Mouse (Mus musculus): ENCODE results near the gene Tgfbr3.

Tgfbr3 gene

DNA sequence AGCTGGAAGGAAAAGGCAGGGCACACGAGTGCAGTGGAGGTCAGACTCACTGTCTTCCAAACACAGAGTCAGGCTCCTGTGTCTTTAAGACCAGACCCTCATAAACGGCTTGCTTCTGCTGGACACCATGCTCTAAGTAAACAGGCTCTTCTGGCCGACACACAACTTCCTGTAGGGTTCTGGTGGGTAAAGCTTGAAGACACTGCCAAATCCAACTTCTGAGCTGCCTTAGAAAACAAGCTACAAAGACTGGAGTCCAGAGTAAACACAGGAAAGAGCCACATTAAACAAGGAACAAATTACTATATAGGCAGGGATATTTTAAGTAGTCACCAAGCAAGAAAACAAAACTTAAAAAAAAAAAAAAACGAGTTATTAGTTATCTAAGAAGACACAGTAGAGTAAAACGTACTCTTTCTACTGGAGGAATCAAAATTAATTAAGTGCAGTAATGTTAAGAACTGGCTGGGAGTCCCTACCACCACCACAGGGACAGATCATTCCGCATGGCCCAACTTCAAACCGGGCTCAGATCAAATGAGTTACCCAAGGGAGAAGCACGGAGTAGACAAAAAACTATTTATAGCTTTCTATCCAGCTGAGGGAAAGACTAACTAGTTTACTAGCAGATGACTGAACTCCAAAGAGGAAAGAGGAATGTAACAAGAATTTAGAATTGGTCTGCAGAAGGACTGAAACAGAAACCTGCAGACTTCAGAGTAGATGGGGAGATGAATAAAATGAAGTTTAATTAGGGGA, 86.4 kb downstream of the Tgfbr3 start:
- DNase-seq: no peak

DNA sequence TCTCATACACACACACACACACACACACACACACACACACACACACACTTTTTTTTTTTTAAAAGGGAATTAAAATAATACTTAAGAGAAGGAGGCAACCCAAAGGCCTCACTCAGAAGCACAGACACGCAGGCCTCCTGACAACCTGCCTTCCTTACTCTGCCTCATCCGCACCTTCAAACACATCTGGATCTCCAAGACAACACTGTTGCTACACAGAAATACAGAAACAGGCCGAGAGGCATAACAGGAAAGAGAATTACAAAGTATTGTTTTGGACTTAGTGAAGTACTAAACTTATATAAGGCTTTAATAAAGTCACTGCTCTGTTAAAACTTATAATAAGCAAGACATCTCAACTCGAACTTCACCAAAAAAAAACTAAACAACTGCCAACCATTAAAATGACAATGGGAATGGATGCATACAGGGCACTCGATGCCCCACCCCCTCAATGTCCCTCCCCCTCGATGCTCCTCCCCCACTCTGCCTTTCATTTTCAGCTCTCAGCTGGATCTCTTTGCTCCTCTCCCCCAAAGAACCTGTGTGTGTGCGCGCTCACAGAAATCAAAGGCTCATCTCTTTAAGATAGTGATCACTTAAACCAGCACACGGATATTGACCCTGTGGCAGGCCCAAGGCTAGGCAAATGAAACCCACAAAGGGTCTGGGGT, 87.8 kb downstream of the Tgfbr3 start:
- DNase-seq: no peak

DNA sequence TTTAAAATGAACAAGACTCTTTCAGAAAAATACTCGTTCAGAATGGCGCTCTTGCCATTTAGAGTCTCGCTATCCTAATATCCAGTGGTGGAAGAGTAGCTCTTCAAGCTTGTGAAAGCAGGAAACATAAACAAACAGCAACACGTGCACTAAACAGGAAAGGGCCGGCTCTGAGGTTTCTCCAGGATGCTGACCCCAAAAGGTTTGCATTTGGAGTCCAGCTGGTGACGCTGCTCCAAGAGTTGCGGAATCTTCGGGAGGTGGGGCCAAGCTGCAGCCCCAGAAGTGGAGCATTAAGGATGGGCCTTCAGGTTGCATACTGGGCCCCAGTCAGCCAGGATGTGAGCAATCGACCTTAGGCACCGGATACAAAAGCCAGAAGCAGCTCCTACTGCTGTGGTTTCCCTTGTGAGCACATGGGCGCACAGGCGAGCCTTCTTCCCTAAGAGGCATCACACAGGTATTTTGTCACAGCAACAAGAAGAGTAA, 88.5 kb downstream of the Tgfbr3 start:
- DNase-seq: peak in 1 of 2 experiments; percentile 23

DNA sequence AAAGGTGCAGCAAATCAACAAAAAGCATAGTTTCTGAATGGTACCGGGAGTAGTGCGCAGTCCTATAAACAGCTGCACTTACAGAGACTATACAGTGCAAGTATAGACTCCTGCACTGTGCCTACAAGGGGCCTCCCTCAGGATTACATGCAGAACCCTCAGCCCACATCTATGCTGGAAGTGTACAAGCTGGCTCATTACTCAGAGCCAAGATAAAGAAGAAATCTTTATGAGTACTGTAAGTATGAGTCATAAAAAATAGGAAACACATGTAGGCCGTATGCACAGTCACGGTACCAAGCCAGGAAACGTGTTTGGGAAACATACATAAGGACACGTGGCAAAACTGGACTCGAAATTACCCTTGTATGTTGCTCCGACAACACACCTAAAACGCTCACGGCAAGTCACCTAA, 89.2 kb downstream of the Tgfbr3 start:
- no peak for DNase-seq

DNA sequence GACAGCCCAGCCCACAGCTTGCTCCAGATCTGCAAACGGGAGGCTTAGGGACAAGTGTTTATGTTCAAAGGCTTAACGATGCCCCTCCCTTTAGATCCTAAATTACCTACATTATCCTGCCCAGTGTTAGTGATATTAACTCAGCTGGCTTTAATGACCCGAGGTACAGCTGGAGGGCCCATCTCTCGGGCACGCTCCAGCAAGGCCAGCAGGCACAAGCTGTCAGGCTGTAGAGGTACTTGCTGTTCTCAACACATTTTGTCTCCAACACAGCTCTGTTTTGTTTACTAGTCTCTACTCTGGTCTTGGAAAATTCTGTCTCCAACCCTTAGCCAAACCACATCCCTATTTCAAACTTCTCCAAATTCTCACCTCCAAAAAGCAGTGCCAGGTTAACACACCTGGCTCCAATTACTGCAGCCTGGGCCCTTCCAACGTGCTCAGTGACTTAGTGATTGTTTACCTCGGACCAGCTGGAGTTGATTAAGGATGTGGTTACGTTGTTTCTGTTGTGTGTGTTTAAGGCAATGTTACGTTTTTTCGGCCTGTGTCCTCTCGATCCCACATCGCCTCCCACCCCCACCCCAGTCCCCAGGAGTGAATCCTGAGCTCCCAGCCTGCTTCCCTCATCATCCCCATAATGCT, 93.6 kb downstream of the Tgfbr3 start:
- DNase-seq: no peak

DNA sequence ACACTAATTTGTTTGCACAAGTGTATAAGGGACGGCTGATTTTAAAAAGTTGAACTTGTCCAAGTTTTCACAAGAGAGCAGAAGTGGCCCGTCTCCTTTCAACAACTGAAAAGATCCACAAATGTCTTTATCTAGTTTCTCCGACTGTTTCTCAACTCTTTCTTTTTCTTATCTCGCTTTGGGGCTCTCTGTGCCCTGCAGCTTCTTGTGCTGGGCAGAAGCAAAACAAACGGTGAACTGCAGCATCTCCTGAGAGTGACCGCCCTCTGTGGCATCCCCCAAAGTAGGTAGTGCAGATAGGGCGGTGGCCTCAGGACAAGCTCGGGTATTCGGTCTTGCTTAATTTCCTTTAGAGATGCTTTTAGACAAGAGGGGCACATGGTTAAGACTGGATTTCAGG, 96.3 kb downstream of the Tgfbr3 start:
- DNase-seq: no peak

DNA sequence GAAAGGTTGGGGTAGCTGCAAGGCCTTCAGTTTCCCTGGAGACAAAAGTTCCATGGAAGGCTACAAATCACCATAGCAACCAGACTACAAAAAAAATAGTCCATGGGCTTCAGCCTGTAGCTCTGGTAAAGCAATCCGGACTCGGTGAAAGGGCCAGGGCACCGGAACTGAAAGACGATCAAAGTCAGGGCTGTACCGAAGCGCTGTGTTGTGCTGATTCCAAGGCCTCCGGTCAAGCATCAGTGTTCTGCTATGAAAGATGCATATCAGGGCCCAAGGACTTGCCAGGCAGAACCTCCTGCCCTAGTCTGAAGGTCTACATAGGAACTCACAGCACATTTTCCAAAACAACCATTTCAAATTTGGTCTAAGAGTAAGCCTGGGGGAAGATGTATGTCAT, 97.1 kb downstream of the Tgfbr3 start:
- DNase-seq: no peak

DNA sequence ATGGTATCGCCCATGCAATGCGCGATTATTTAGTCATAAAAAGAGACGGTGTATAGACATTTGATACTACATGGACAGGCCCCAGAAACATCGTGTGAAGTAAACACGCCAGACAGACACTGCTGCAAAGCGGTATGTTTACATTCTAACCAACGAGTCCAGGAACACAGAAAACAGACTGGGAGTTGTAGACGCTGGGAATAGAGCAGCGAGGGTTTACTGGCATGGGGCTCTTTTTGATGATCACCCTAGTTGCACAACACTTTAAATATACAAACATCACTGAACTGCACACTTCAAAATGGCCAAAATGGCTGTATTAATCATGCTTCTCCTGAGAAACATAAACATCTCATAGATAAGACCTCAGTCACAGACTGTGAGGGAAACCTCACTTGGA, 100.9 kb downstream of the Tgfbr3 start:
- DNase-seq: no peak

DNA sequence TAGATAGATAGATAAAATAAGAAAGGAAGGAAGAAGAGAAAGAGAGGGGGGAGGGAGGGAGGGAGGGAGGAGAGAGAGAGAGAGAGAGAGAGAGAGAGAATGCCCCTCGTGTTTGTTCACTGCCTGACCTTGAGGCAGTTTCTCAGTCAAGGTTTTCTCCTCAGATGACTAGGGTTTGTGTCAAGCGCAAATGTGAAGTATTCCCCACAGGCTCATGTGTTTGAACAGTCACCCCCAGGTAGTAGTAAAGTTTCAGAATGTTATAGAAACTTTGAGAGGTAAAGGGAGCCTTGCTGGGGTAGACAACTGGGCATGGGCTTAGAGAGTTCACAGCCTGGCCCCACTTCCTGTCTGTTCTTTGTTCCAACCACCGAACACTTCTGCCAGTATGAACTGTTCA, 103.2 kb downstream of the Tgfbr3 start:
- no peak for DNase-seq

DNA sequence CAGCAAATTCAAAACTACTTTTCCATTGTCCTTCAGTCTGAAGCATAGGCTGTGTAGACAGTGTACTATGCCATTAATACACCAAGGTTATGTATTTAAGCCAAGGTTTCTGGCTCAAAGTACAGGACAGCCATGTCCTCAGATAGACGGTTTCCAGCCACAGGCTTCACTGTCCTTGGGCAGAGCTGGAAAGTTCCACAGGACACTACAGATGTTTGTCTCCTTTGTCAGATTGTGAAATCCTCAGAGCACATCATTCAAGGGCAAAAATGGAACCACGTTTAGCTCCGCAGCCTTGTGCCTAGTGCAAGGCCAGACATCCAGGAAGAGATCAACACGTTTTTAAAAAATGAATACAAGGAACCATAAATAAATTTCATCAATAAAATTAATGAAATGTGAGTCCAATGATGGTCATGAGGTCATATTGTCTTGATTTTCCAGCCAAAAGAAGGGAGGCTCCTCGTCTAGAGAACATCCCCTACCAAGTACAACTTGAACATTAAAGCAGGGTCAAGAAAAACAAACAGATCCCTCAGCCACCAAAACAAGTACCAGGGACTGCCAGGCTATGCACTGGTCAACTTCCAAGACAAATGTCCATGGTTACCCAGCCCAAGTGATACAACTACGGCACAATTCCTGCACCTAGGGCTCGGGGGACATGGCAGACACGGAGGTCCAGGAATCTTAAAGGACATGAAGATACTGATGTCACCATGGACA, 105.1 kb downstream of the Tgfbr3 start:
- no peak for DNase-seq

DNA sequence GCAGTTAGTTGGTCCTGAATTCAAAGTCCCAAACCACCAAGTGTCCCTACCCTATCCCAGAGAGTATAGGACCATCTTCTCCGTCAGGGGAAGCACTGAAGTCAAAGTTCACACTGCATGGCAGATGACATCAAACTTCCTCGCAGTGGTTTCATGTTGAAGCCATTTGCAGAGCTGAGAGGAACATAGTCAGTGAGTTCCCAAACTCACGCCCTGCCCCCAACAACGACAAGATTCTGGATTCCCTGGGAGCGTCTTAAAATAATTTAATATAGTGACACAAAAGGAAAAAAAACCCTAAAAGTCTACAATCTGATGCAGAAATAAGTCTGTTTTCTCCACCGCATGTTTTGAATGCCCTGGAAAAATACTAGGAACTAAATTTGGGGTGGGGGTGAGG, 105.9 kb downstream of the Tgfbr3 start:
- DNase-seq: no peak

DNA sequence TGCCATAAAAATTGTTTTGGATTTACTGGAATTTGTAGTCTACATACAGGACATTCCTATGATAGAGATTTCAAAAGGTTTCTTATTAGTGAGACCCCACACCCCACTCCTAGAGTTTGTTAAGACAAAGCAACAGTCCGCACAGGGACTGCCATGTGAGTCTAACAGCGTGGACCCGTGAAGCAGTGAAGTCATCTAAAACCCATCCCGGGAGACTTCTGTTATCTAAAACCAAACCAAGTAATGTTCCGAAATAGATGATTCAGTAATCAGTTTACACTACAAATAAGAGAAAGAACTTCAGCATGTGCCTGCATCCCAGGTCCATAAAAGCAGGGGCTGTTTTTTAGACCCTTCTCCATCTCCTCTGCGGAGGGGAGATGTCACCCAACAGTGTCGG, 106.7 kb downstream of the Tgfbr3 start:
- DNase-seq: no peak

DNA sequence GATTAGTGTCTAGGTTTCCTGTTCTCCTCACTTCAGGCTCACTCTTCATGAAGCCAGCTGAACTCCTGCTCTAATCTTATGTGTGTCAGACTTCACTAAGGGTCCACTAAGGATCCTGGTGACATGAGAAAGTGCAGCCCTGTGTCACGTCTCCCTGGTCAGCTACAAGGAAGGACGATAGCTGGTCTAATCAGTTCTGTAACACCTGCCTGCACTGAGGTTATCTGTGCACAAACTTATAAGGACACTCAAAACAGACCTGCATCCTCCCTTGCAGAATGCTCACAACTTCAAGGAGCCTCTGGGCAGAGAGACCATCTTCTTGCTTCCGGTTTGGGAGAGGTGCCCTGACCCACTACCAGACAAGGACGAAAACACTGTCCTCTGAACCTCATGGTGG, 107.6 kb downstream of the Tgfbr3 start:
- DNase-seq: no peak

DNA sequence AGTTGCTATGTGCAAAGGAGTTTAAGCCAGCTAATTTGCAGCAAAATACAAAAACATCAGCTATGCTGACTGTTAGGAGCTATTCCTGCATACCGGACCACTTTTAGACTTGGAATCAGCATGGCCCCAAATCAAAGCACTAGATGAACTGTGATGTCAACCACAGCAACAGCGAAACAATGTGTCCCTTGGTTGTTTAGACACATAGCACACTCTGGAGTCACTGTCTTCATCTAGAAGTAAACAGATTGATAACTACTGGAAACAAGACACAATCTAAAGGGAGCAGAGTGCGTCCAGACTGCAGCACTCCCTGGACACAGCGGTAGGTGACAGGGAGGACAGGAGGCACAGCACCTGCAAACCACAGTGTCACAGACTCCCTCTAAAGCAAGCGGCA, 110.2 kb downstream of the Tgfbr3 start:
- no peak for DNase-seq

DNA sequence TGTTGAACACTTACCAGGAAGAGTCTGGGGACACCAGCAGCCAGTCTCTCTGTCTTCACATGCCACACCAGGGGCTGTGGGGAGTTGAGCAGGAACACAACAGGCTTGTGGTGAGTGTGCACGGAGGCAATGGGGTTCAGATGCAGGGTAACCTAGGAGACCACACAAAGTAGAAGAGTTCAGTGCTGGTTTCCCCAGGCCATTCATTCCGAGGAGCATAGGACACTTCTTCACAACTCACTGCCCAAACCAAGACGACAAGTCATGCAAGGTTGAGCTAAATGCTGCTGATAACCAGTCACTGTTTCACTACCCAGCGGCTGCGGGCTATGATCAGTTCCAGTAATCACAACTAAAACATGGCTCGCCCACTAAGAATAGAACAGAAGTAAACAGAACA, 111.6 kb downstream of the Tgfbr3 start:
- peak in 1 of 2 experiments; percentile 19 for DNase-seq

DNA sequence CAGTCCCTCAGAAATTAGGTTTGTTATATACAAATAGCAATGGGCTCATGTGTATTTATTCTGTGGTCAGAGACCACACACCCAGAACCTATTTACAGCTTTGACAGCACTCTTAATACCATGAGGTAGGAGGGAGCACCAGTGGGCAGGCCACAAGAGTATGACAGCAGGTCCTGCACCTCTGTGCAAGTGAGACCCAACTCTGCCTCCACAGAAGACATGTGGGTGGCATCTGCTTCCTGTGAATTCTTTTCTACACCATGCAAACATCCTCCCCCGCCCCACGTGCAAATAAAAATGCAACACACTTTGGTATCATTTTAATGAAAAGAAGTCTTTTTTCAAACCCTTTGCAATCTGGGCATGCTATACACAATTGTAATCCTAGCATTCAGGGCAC, 112.2 kb downstream of the Tgfbr3 start:
- DNase-seq: peak in 1 of 2 experiments; percentile 37

DNA sequence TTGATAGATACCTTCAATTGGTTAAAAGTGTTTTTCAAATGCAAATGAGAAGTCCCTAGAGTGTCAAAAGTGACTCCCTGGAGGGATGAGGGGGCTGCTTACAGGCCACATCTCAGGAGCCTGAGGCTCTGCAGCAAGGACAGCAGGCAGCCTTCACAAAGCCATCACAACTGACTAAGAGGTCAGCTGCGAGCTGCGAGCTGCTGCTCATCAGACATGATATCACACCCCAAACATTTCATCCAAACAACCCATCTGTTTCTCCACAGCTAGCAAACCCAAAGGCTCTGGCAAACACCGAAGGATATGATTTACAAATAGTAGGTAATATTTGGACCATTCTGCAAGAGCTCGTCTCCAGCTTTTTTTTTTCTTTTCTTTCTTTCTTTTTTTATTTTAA, 112.6 kb downstream of the Tgfbr3 start:
- no peak for DNase-seq

DNA sequence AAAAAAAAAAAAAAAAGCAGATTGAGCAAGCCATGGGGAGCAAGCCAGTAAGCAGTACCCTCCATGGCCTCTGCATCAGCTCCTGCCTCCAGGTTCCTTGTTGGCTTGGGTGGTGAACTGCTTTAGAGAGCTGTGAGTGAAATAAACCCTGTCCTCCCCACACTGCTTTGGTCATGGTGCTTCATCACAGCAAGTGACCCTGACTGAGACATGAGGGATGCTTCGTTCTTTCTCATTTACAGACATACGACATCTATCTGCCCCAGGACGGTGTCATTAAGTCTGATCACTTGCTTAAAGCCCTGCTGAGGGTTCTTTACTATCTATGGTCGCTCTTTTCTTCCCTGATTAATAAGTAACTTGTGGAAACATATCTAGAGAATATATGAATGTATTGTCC, 113.2 kb downstream of the Tgfbr3 start:
- DNase-seq: no peak

DNA sequence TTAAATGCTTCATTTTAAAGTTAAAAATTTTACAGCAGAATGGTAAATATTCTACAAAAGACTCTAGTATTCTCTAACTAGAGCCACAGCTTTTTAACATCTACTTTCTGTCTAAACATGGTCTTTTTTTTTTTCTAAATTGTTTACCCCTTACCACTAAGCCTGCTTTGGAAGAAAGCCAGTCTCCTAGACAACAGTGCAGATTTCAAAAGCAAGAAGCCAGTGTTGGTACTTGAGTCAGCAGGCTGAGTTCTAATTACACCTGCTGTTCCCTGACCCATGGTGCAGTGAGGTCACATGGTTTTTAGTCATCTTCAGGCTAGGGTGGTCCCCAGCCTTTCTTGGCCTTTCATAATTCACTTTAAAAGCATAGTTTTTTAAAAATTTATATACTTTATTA, 115.2 kb downstream of the Tgfbr3 start:
- no peak for DNase-seq

DNA sequence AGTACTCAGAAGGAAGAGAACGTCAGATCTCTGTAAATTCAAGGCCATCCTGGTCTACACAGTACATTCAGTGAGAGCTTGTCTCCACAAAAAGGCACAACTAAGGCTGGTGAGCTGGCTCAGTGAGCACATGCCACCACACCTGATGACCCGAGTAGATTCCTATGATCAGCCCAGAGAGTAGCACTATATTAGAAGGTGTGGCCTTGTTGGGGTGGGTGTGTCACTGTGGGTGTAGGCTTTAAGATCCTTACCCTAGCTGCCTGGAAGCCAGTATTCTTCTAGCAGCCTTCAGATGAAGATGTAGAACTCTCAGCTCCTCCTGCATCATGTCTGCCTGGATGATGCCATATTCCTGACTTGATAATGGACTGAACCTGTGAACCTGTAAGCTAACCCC, 115.9 kb downstream of the Tgfbr3 start:
- no peak for DNase-seq

DNA sequence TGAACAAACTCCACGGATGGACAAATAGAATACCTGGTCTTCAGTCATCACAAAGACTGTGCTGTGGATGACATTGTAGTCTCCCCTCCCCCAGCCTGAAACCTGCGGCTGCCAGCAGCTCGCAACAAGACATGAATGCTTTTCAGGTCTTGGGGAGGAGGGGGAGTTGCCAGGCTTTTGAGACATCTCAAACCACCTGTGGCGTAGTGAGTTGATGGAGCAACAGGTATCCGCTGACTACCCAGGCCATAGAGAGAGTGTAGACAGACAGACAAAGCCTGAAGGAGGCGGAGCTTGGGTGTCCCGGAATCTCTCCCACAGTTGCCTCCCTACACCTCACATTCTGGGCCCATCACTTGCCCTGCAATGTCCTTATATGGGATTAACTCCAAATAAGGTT, 117.6 kb downstream of the Tgfbr3 start:
- DNase-seq: no peak

DNA sequence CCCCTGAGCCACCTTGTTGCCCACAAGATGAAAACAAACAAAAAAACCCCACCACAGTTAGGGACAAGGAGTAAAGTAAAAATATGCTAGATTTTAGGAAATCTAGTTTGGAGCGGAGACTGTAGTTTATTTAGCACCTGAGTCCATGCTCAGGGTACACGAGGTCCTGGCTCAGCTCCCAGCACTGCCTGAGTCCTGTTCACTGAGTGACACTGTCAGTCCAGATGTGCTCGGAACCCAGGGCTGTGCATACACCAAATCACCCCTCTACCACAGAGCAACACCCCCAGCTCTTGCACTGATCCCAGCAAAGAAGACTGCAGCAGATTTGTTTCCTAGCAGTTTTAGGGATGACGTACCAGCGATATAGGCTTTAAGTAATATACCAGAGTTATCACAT, 119.6 kb downstream of the Tgfbr3 start:
- no peak for DNase-seq

DNA sequence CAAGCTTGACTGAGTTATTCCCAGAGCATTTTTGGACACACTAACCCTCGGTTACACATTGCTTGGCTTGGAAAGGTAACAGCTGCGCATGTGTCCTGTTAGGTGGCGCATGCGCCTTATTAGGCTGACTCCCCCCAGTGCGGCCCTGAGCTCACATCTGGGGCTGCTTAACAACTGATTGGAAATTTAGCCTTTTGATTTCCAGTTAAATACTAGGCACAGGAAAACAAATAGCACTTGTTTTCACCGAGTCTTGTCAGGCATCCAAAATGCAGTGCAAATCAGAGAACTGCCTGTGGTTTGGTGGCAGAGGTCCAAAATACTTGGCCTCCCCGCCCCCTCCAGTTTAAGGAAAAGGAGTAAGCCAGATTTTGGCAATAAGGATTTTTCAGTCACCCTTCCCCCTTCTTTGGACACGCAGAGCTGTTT, 121.5 kb downstream of the Tgfbr3 start:
- DNase-seq: no peak

All from thymus, adult 18-20 months (tissue).